Mouse (Mus musculus) adipose tissue, adult 10 weeks (tissue): ENCODE data around the gene Pde1c. TPM values are rescaled to one million over a fixed set of nuclear protein-coding genes. Genes with fewer than 3 reads are reported as not detected.

Experiments used
- polyA plus RNA-seq: library from polyadenylated mRNA; stranded (reverse); fragments of 350-450 nt; fragmentation: Illumina TruSeq; extraction: RNeasy Lipid Tissue Mini Kit (QIAGEN cat#74804); gene quantifications from one replicate; pipeline ENCODE4 v1.2.3, GENCODE M21; 2014; ENCODE audit warnings: low read depth, low replicate concordance

Pde1c gene
- 2.1 TPM for polyA plus RNA-seq

GRCm38 (mm10) chr6:56568470-56569372 is at the start of gene Pde1c:
Gene Pde1c (minus strand): TSS chr6:56569103.

Other genes with a start within 250 kb of the Pde1c start
- 28.4 TPM for gene Lsm5, start 135.6 kb upstream of the Pde1c start, polyA plus RNA-seq
- 20.6 TPM for gene Avl9, start 145.8 kb upstream of the Pde1c start, polyA plus RNA-seq
- gene Kbtbd2, start 228.7 kb upstream of the Pde1c start, polyA plus RNA-seq = 16.2 TPM